Mouse (Mus musculus): ENCODE results near the gene Il10rb. TPM values are rescaled to one million over a fixed set of nuclear protein-coding genes. Genes with fewer than 3 reads are reported as not detected.

The Il10rb gene
- total and polyA plus RNA-seq, 3 experiments = 98.2 to 136 (median 122) TPM

DNA sequence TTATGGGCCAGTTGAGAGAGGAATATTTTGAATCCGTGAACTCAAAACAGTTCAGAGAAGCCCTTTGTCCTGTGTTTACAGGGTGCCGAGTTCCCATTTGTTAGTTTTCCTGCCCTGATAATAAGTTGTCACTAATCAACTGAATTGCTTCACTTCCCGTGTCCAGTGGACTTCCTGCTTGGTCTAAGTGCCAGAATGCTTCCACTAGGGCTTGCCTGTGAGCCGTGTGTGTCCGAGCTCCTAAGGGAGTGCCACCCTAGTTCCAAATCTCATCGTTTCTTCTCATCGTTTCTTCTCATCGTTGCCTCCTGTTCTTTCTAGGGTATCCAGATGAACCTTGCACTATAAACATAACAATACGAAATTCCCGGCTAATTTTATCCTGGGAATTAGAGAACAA lies 20.3 kb upstream of the Il10rb start:
- H3K27me3 ChIP-seq (ENCODE audit: control insufficient read depth, insufficient read depth, low read length) = no peaks in the 10 kb centered on the region
- peaks cover 7% of the 10 kb centered on the region for H3K36me3 ChIP-seq (ENCODE audit: control insufficient read depth, insufficient read depth, low read length)
- H3K79me2 ChIP-seq (replicated peaks; ENCODE audit: control insufficient read depth, insufficient read depth, low read length) = 0 out of 2 replicates have a peak, but pooled peaks cover 2% of the 10 kb centered on the region
- H3K4me1 ChIP-seq (ENCODE audit: control insufficient read depth, insufficient read depth, low read length) = peaks cover 5% of the 10 kb centered on the region
- 24% methylated on average over 10 of the region's 10 CpGs for WGBS
- intact Hi-C loops (cut with DNase I) = loop anchor here (1.0 kb wide), 1 partner anchor 22 kb away; no protein-coding TSS in a partner anchor
- TF ChIP-seq POLR2A (IDR thresholded peaks at IDR 0.05; ENCODE audit: insufficient read depth, low read depth, low read length) (peak; percentile 82), EP300 (IDR thresholded peaks at IDR 0.05; ENCODE audit: insufficient read depth, low read depth, low read length) (0 out of 2 replicates have a peak, but pooled peaks have one; percentile 65), CTCF (IDR thresholded peaks at IDR 0.05) (peak; percentile 44)
- H3K4me3 ChIP-seq = peak overlapping the region; percentile 3; the same call in 1 of the 2 replicates
- peak overlapping the region; percentile 81 for H3K27ac ChIP-seq
- no peak overlapping the region for H3K9ac ChIP-seq (ENCODE audit: low read depth, low read length)
- DNase-seq = peak; percentile 63 to 69

DNA sequence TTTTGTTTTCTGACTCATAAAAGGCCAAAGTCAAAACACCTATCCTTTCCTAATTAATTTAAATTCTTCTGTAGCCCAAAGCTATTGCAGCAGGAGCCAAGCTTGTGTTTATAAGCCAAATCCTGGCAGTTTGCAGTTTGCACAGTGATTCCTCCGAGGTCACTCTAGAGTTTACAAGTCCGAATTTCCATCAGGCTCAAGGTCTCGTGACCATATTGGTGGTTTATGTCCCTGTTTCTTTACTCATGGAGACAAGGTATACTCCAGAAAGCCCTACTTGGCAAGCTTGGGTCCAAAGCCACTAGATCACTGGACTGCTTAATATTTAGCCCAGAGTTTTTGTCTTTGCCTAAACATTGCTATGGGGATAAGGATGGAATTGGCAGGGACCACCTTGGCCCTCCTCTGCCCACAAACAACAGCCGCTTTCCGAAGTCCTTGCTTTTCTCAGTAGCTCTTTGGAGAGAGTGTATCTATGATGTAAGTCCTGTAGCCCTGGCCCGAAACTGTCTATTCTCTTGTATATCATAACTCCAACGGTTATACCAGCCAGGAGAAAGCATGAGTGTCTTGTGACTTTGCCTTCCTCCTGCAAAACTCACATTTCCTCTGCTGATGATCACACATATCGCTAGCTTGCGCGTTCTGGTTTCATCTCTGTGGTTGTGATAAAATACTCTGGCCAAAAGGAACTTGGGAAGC lies 19.4 kb upstream of the Il10rb start:
- Histone ChIP-seq H3K9ac (ENCODE audit: low read depth, low read length) (no peak overlapping the region), H3K4me1 (ENCODE audit: control insufficient read depth, insufficient read depth, low read length) (peaks cover 2% of the 10 kb centered on the region), H3K36me3 (ENCODE audit: control insufficient read depth, insufficient read depth, low read length) (peaks cover 8% of the 10 kb centered on the region), H3K27ac (peak overlapping the region; percentile 31; the same call in 1 of the 2 replicates), H3K4me3 (no peak overlapping the region), H3K27me3 (ENCODE audit: control insufficient read depth, insufficient read depth, low read length) (no peaks in the 10 kb centered on the region), H3K79me2 (replicated peaks; ENCODE audit: control insufficient read depth, insufficient read depth, low read length) (0 out of 2 replicates have a peak, but pooled peaks cover 1% of the 10 kb centered on the region)
- no peak for DNase-seq
- TF ChIP-seq CTCF (IDR thresholded peaks at IDR 0.05) = no peak
- TF ChIP-seq EP300 (IDR thresholded peaks at IDR 0.05; ENCODE audit: insufficient read depth, low read depth, low read length) = no peak
- no peak for TF ChIP-seq POLR2A (IDR thresholded peaks at IDR 0.05; ENCODE audit: insufficient read depth, low read depth, low read length)
- intact Hi-C loops (cut with DNase I) = no loop called here
- WGBS = 85% methylated on average over 10 of the region's 10 CpGs

DNA sequence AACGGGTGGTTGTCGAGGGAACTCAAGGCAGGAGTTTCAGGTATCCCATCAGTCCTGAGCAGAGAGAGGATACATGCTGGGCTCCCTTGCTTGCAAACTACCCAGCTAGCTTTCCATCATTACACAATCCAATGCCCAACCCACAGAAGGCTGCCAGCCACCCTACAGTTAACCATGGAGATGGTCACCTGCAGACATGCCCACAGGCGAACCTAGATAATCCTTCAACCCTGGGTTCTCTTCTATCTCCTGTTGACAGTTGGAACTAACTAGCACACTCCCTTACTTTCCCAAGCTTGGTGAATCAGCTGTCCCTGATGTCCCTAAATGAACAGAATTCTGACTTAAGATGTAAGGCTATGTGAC lies 18.9 kb upstream of the Il10rb start:
- peaks cover 2% of the 10 kb centered on the region; the same call in 1 of the 2 replicates for H3K4me1 ChIP-seq (ENCODE audit: control insufficient read depth, insufficient read depth, low read length)
- TF ChIP-seq CTCF (IDR thresholded peaks at IDR 0.05) (no peak), EP300 (IDR thresholded peaks at IDR 0.05; ENCODE audit: insufficient read depth, low read depth, low read length) (no peak), POLR2A (IDR thresholded peaks at IDR 0.05; ENCODE audit: insufficient read depth, low read depth, low read length) (no peak)
- intact Hi-C loops (cut with DNase I) = no loop called here
- no peak overlapping the region for H3K4me3 ChIP-seq
- no peaks in the 10 kb centered on the region for H3K79me2 ChIP-seq (replicated peaks; ENCODE audit: control insufficient read depth, insufficient read depth, low read length)
- no peaks in the 10 kb centered on the region for H3K27me3 ChIP-seq (ENCODE audit: control insufficient read depth, insufficient read depth, low read length)
- H3K27ac ChIP-seq = no peak overlapping the region
- WGBS = 93% methylated on average over 3 of the region's 3 CpGs
- DNase-seq = no peak
- no peak overlapping the region for H3K9ac ChIP-seq (ENCODE audit: low read depth, low read length)
- peaks cover 9% of the 10 kb centered on the region for H3K36me3 ChIP-seq (ENCODE audit: control insufficient read depth, insufficient read depth, low read length)

DNA sequence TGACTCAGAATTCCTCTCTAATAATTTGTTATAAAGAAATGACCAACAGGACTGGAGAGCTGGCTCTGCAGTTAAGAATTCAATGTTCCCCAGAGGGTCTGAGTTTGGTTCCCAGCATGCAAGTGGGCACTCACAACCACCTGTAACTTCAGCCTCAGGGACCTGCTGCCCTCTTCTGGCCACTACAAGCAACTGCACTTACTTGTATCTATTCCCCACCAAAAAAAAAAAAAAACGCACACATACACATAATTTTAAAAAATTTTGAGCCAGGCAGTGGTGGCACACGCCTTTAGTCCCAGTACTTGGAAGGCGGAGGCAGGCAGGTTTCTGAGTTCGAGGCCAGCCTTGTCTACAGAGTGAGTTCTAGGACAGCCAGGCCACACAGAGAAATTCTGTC lies 15.9 kb upstream of the Il10rb start:
- Histone ChIP-seq H3K9ac (ENCODE audit: low read depth, low read length) (no peak overlapping the region), H3K27me3 (ENCODE audit: control insufficient read depth, insufficient read depth, low read length) (no peaks in the 10 kb centered on the region), H3K4me1 (ENCODE audit: control insufficient read depth, insufficient read depth, low read length) (peaks cover 7% of the 10 kb centered on the region), H3K27ac (no peak overlapping the region), H3K79me2 (replicated peaks; ENCODE audit: control insufficient read depth, insufficient read depth, low read length) (no peaks in the 10 kb centered on the region), H3K36me3 (ENCODE audit: control insufficient read depth, insufficient read depth, low read length) (peaks cover 7% of the 10 kb centered on the region), H3K4me3 (no peak overlapping the region)
- intact Hi-C loops (cut with DNase I) = no loop called here
- no peak for TF ChIP-seq POLR2A (IDR thresholded peaks at IDR 0.05; ENCODE audit: insufficient read depth, low read depth, low read length)
- peak; percentile 66; the same call in 1 of the 2 replicates for TF ChIP-seq EP300 (IDR thresholded peaks at IDR 0.05; ENCODE audit: insufficient read depth, low read depth, low read length)
- TF ChIP-seq CTCF (IDR thresholded peaks at IDR 0.05) = peak; percentile 77
- 87% methylated on average over 4 of the region's 4 CpGs for WGBS
- DNase-seq = peak in 1 of 2 experiments; percentile 18

DNA sequence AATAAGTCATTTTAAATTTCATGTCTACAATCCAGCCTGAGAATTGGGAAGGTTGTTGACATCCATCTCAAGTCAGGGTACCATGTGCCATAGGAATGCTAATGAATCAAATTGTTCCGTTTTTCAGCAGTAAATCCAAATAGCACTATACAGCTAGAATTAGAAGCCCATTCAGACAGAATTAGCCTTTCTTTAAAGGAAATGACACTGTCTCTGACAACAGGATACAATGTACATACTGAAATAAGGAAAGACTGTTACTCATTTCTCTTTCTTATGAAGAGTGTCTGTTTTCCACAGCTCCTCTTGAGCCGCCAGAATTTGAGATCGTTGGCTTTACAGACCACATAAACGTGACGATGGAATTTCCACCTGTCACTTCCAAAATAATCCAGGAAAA lies 14.5 kb upstream of the Il10rb start, which contains the start of gene Gm21970:
Gene Gm21970, plus strand, starts transcription at position 301 of the 400 bp plus-strand sequence.
- Histone ChIP-seq H3K9ac (ENCODE audit: low read depth, low read length) (no peak within 1 kb of the TSS), H3K79me2 (replicated peaks; ENCODE audit: control insufficient read depth, insufficient read depth, low read length) (no peaks in the 10 kb centered on the region), H3K4me3 (no peak within 1 kb of the TSS), H3K4me1 (ENCODE audit: control insufficient read depth, insufficient read depth, low read length) (peaks cover 5% of the 10 kb centered on the region), H3K27me3 (ENCODE audit: control insufficient read depth, insufficient read depth, low read length) (no peaks in the 10 kb centered on the region), H3K27ac (no peak within 1 kb of the TSS), H3K36me3 (ENCODE audit: control insufficient read depth, insufficient read depth, low read length) (peaks cover 8% of the 10 kb centered on the region)
- intact Hi-C loops (cut with DNase I) = no loop called here
- TF ChIP-seq EP300 (IDR thresholded peaks at IDR 0.05; ENCODE audit: insufficient read depth, low read depth, low read length) (no peak), CTCF (IDR thresholded peaks at IDR 0.05) (no peak), POLR2A (IDR thresholded peaks at IDR 0.05; ENCODE audit: insufficient read depth, low read depth, low read length) (no peak)
- no peak for DNase-seq
- 58% methylated on average over 5 of the region's 5 CpGs for WGBS

DNA sequence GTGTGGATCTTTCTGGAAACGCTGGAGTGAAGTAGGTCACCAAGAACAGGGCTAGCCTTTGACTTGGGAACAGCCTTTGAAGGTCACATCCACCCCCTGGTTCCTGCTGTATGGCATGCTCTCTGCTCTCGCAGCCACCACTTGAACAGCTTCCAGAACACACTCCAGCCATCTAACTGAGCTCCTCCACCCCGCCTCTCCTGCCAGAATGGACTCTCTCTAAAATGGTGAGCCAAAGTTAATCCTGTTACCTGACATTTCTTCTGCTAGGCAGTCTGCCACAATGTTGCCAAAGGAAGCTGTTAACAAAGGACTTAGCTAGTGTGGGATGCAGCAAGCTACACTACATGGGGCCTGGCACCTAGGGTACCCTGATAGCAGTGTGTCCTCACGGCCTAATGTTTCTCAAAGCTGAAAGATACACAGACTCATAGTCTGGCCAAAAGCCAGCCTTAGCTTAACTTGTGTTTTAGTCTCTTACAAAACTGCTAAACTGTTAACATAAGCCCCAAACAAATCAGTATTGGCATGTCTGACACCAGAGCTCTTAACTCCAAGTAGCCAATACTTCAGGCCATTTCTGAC lies 11.0 kb upstream of the Il10rb start:
- Histone ChIP-seq H3K27ac (peak overlapping the region; percentile 24), H3K36me3 (ENCODE audit: control insufficient read depth, insufficient read depth, low read length) (peaks cover 8% of the 10 kb centered on the region), H3K27me3 (ENCODE audit: control insufficient read depth, insufficient read depth, low read length) (no peaks in the 10 kb centered on the region), H3K4me3 (no peak overlapping the region), H3K79me2 (replicated peaks; ENCODE audit: control insufficient read depth, insufficient read depth, low read length) (no peaks in the 10 kb centered on the region), H3K4me1 (ENCODE audit: control insufficient read depth, insufficient read depth, low read length) (peaks cover 5% of the 10 kb centered on the region), H3K9ac (ENCODE audit: low read depth, low read length) (no peak overlapping the region)
- intact Hi-C loops (cut with DNase I) = no loop called here
- 37% methylated on average over 4 of the region's 4 CpGs for WGBS
- peak; percentile 28 to 61 for DNase-seq
- TF ChIP-seq EP300 (IDR thresholded peaks at IDR 0.05; ENCODE audit: insufficient read depth, low read depth, low read length) = 0 out of 2 replicates have a peak, but pooled peaks have one; percentile 23
- TF ChIP-seq CTCF (IDR thresholded peaks at IDR 0.05) = no peak
